ENCODE assay signal across 13 mouse cellular contexts in the genomic region with DNA sequence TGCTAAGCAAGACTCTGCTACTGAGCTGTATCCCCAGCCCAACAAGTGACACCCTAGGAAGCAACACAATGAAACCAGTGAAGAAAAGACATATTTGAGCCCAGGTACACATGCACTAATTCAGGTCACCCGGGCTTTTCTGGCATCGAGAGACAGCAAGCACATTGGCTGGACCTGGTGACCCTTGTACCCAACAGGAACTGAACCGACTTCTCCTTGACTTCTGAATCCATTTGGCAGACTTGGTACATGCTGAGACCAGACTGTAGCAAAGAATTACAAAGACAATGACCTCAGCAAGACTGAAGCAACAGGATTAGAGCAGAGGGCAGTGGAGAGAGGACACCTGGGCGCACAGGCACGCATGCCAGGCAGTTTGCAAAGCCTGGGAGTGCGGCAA.
"Had no signal": no experiment of that assay in that cellular context is flagged by ENCODE, and none has a peak within 500 bp of the region (broad histone marks: within the 10 kb centered on the region; RNA-seq: fewer than 3 reads in every experiment).

No protein-coding gene starts in this region.

- H3K4me1 ChIP-seq: neural tube, embryonic 13.5 days; stomach, embryonic 15.5 days had no signal

- H3K27ac ChIP-seq: limb, embryonic 15.5 days; liver, embryonic 14.5 days; midbrain, embryonic 12.5 days; neural tube, embryonic 13.5 days; stomach, embryonic 15.5 days had no signal

- H3K9me3 ChIP-seq: limb, embryonic 15.5 days; midbrain, embryonic 12.5 days; neural tube, embryonic 13.5 days; stomach, embryonic 15.5 days had no signal

- DNase-seq: layer of hippocampus, adult 9-11 months; layer of hippocampus, postnatal 36 days; lung, adult 18-20 months; right cerebral cortex, postnatal 14 days; thymus, adult 2 months; thymus, postnatal 25 days had no signal

- H3K9ac ChIP-seq: limb, embryonic 15.5 days; liver, embryonic 14.5 days; midbrain, embryonic 12.5 days; neural tube, embryonic 13.5 days; stomach, embryonic 15.5 days had no signal

- H3K36me3 ChIP-seq: limb, embryonic 15.5 days; midbrain, embryonic 12.5 days; neural tube, embryonic 13.5 days; stomach, embryonic 15.5 days had no signal

- ATAC-seq: intestine, postnatal 0 days; midbrain, embryonic 16.5 days had no signal

- H3K4me2 ChIP-seq: limb, embryonic 15.5 days; midbrain, embryonic 12.5 days; neural tube, embryonic 13.5 days; stomach, embryonic 15.5 days had no signal

- H3K27me3 ChIP-seq: limb, embryonic 15.5 days; midbrain, embryonic 12.5 days; neural tube, embryonic 13.5 days; stomach, embryonic 15.5 days had no signal

- H3K4me3 ChIP-seq: limb, embryonic 15.5 days; midbrain, embryonic 12.5 days; neural tube, embryonic 13.5 days; stomach, embryonic 15.5 days had no signal
